Mouse (Mus musculus) liver, postnatal 0 days (tissue): ENCODE results near the gene Tph1.

Source experiments
- CTCF ChIP-seq: sonication (generic); IDR thresholded peaks from 2 replicates; pipeline ENCODE4 v1.5.1; 2016; ENCODE audit warnings: antibody characterized with exemption, low read depth
- EP300 ChIP-seq: IDR thresholded peaks from 2 replicates; pipeline ENCODE4 v1.6.1; 2016; ENCODE audit warnings: antibody characterized with exemption, low read depth, mild to moderate bottlenecking

GRCm38 (mm10) chr7:46661591-46662090, 10.7 kb downstream of the Tph1 start:
- no peak for TF ChIP-seq CTCF
- TF ChIP-seq EP300: no peak
